Mouse (Mus musculus) myocyte (in vitro differentiated cells): ENCODE measurements around the gene Prpf4.

ENCODE experiments used
- CEBPB ChIP-seq: IDR thresholded peaks from 2 replicates; pipeline ENCODE4 v1.6.1; 2011; ENCODE audit warnings: mild to moderate bottlenecking, moderate library complexity; ENCODE audit not compliant: poor library complexity, insufficient read depth, severe bottlenecking
- E2F4 ChIP-seq: IDR thresholded peaks from one replicate; pipeline ENCODE4 v1.6.1; 2011; ENCODE audit warnings: mild to moderate bottlenecking, control low read depth, moderate library complexity; ENCODE audit not compliant: insufficient read depth
- MAX ChIP-seq: IDR thresholded peaks from one replicate; pipeline ENCODE4 v1.6.1; 2011; ENCODE audit warnings: low read depth, mild to moderate bottlenecking, control low read depth
- MYOD1 ChIP-seq, 3 experiments: IDR thresholded peaks; one replicate each; pipeline ENCODE4 v1.6.1; 2011; ENCODE audit warnings: control low read depth in 2 of 3, low read depth in 2 of 3, mild to moderate bottlenecking in 2 of 3, moderate library complexity in 1 of 3; ENCODE audit not compliant: insufficient read length in 2 of 3, control insufficient read depth in 1 of 3
- MYOG ChIP-seq, 3 experiments: IDR thresholded peaks; one replicate each; pipeline ENCODE4 v1.6.1; 2011; ENCODE audit warnings: control low read depth in 2 of 3, low read depth in 2 of 3, mild to moderate bottlenecking in 2 of 3; ENCODE audit not compliant: insufficient read length in 2 of 3, control insufficient read depth in 1 of 3, insufficient read depth in 1 of 3
- POLR2A ChIP-seq: IDR thresholded peaks from one replicate; pipeline ENCODE4 v1.6.1; 2011; ENCODE audit warnings: low read depth, mild to moderate bottlenecking, control low read depth, moderate library complexity; ENCODE audit not compliant: insufficient read length
- POLR2AphosphoS2 ChIP-seq: IDR thresholded peaks from one replicate; pipeline ENCODE4 v1.6.1; 2011; ENCODE audit warnings: low read depth, control low read depth; ENCODE audit not compliant: insufficient read length
- REST ChIP-seq: IDR thresholded peaks from one replicate; pipeline ENCODE4 v1.6.1; 2011; ENCODE audit warnings: mild to moderate bottlenecking, control low read depth, moderate library complexity; ENCODE audit not compliant: insufficient read depth, insufficient read length
- SRF ChIP-seq: IDR thresholded peaks from one replicate; pipeline ENCODE4 v1.6.1; 2011; ENCODE audit warnings: low read depth; ENCODE audit not compliant: control insufficient read depth, insufficient read length
- TCF12 ChIP-seq: IDR thresholded peaks from one replicate; pipeline ENCODE4 v1.6.1; 2011; ENCODE audit warnings: mild to moderate bottlenecking, control low read depth; ENCODE audit not compliant: poor library complexity, insufficient read depth, severe bottlenecking
- TCF3 ChIP-seq: IDR thresholded peaks from one replicate; pipeline ENCODE4 v1.6.1; 2011; ENCODE audit warnings: low read depth, control low read depth; ENCODE audit not compliant: insufficient read length
- USF1 ChIP-seq: IDR thresholded peaks from one replicate; pipeline ENCODE4 v1.6.1; 2011; ENCODE audit warnings: low read depth, mild to moderate bottlenecking, control low read depth, moderate library complexity

DNA sequence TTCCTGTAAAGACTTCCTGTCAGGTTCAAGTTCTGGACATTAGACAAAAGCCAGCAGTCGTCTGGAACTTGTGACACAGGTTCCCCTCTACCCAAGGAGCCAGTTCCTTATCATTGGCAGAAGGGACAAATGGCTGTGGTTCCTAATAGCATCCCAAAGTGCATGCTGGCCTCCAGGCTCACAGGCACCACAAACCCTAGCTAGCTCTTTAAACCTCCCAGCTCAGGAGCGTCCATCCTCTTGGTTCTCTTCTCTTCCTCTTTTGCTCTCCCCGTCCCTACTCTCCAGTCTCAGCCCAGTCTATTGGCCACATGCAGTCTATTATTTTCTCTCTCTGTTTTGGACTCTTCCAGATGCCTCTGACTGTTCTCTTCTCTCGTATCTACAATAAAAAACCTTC lies 31.2 kb downstream of the Prpf4 start:
- TF ChIP-seq POLR2AphosphoS2 (no peak), REST (no peak), POLR2A (no peak), MAX (no peak), USF1 (no peak), E2F4 (no peak), TCF12 (no peak), CEBPB (no peak), MYOD1 (IDR thresholded peaks at IDR 0.05; ENCODE audit: control insufficient read depth in 1 of 3, insufficient read length in 2 of 3, low read depth in 2 of 3) (no peak), MYOG (IDR thresholded peaks at IDR 0.05; ENCODE audit: control insufficient read depth in 1 of 3, insufficient read depth in 1 of 3, insufficient read length in 2 of 3, low read depth in 2 of 3) (no peak), TCF3 (no peak), SRF (no peak)
